9 mouse cellular contexts compared by ENCODE assay signal in the genomic region with DNA sequence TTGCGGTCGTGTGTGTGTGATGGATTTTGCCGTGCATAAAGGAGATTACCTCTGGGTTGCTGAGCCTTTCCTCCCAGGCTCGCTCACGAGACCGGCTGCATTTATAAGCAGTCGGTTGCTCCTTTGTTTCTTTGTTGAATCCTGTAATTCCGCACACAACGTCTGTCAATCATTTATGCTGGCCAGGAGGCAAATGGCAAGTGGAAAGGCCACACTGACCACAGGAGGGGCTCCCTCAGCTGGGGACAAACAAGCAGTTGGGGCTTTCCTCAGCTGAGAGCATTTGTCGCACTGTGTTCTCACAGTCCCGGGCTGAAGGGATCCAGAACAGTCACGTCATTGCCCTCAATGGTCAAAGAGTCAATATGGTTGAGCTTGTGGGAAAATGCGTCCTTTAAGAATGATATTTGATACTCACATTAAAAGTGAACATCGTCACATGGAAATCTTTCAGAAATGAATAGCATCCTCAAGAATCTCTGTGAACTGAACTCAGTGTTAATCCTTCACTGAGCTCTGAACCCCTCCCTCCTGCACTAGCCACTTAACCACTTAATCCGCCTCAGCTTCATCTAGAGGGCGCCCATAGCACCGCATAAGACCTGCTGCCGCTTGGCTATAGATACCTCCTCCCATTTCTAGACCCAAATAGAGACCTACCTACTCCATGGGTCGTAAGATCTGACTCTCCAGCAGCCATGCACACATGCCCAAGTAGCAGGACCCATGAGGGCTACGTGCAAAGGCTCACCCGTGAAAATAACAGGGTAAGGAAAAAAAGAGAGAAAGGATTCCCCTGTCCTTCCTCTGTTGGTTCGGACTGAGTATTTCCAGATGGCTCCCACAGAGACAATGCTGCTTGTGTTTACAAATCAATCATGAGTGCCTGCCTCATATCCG. TPM values are rescaled to one million over a fixed set of nuclear protein-coding genes. Genes with fewer than 3 reads are reported as not detected.
DNase-seq lines count a peak whose midpoint lies in the region; ATAC-seq and TF ChIP-seq lines count a peak whose summit lies in the region.
"Had no signal": no experiment of that assay in that cellular context is flagged by ENCODE, and none has a peak within 500 bp of the region (broad histone marks: within the 10 kb centered on the region; RNA-seq: fewer than 3 reads in every experiment).

No protein-coding gene starts in this region.

- H3K9ac ChIP-seq in liver, embryonic 11.5 days (ENCODE audit: low read depth, low read length), result no peak overlapping the region
- no peak overlapping the region for H3K9ac ChIP-seq in liver, postnatal 0 days (replicated peaks)
- peak overlapping the region; percentile 48 for H3K9ac ChIP-seq in forebrain, embryonic 12.5 days
- H3K9ac ChIP-seq in midbrain, embryonic 12.5 days (replicated peaks), result peak overlapping the region; percentile 52

- 70% methylated on average over 23 of the region's 23 CpGs for WGBS in liver, embryonic 11.5 days
- 75% methylated on average over 23 of the region's 23 CpGs for WGBS in liver, postnatal 0 days (ENCODE audit: insufficient replicate concordance)
- 5% methylated on average over 23 of the region's 23 CpGs for WGBS in forebrain, embryonic 12.5 days
- 8% methylated on average over 23 of the region's 23 CpGs for WGBS in midbrain, embryonic 12.5 days

- H3K4me3 ChIP-seq in liver, embryonic 11.5 days (ENCODE audit: low read depth, low read length), result no peak overlapping the region
- H3K4me3 ChIP-seq in liver, postnatal 0 days (ENCODE audit: low read depth, low read length), result no peak overlapping the region
- peak overlapping the region; percentile 27 for H3K4me3 ChIP-seq in forebrain, embryonic 12.5 days (replicated peaks)
- peak overlapping the region; percentile 19; the same call in 1 of the 2 replicates for H3K4me3 ChIP-seq in midbrain, embryonic 12.5 days

- H3K9me3 ChIP-seq in liver, embryonic 11.5 days (ENCODE audit: control insufficient read depth, low read length), result no peaks in the 10 kb centered on the region
- H3K9me3 ChIP-seq in liver, postnatal 0 days (ENCODE audit: low read length), result no peaks in the 10 kb centered on the region
- no peaks in the 10 kb centered on the region for H3K9me3 ChIP-seq in forebrain, embryonic 12.5 days
- H3K9me3 ChIP-seq in midbrain, embryonic 12.5 days, result no peaks in the 10 kb centered on the region

- DNase-seq in liver, embryonic 11.5 days (ENCODE audit: low spot score), result no peak
- no peak for DNase-seq in liver, postnatal 0 days
- no peak for DNase-seq in gastrocnemius, adult 8-10 months (ENCODE audit: low spot score in 2 of 2)
- no peak for DNase-seq in kidney, adult 8-10 months
- DNase-seq in ovary, adult 18-20 months (ENCODE audit: low spot score), result no peak
- DNase-seq: right cerebral cortex, adult 18-20 months had no signal

- TF ChIP-seq EP300 in liver, postnatal 0 days (IDR thresholded peaks at IDR 0.05; ENCODE audit: low read depth), result no peak

- ATAC-seq in liver, embryonic 11.5 days (replicated peaks; ENCODE audit: low FRiP score), result 0 out of 2 replicates have a peak, but pooled peaks have one; percentile 36
- ATAC-seq in liver, postnatal 0 days, result no peak
- peak; percentile 76 for ATAC-seq in forebrain, embryonic 12.5 days (ENCODE audit: low FRiP score)
- peak; percentile 73 for ATAC-seq in midbrain, embryonic 12.5 days (ENCODE audit: low FRiP score, low read depth)

- no peaks in the 10 kb centered on the region for H3K36me3 ChIP-seq in liver, embryonic 11.5 days (ENCODE audit: control insufficient read depth, insufficient read depth, low read length)
- no peaks in the 10 kb centered on the region for H3K36me3 ChIP-seq in liver, postnatal 0 days (replicated peaks; ENCODE audit: insufficient read depth, low read length)
- 0 out of 2 replicates have a peak, but pooled peaks cover 8% of the 10 kb centered on the region for H3K36me3 ChIP-seq in forebrain, embryonic 12.5 days (replicated peaks)
- H3K36me3 ChIP-seq in midbrain, embryonic 12.5 days, result 0 out of 2 replicates have a peak, but pooled peaks cover 7% of the 10 kb centered on the region

- H3K4me2 ChIP-seq in liver, embryonic 11.5 days, result no peak overlapping the region
- no peak overlapping the region for H3K4me2 ChIP-seq in liver, postnatal 0 days (ENCODE audit: low read depth, low read length)
- H3K4me2 ChIP-seq in forebrain, embryonic 12.5 days, result peak overlapping the region; percentile 48
- H3K4me2 ChIP-seq in midbrain, embryonic 12.5 days (replicated peaks), result peak overlapping the region; percentile 44
- H3K4me2 ChIP-seq: heart, embryonic 11.5 days had no signal

- TF ChIP-seq CTCF in liver, postnatal 0 days (IDR thresholded peaks at IDR 0.05; ENCODE audit: low read depth), result no peak

- no peaks in the 10 kb centered on the region for H3K4me1 ChIP-seq in liver, embryonic 11.5 days (replicated peaks; ENCODE audit: control insufficient read depth, insufficient read depth, low read length)
- 0 out of 2 replicates have a peak, but pooled peaks cover 1% of the 10 kb centered on the region for H3K4me1 ChIP-seq in liver, postnatal 0 days (ENCODE audit: insufficient read depth)
- H3K4me1 ChIP-seq in forebrain, embryonic 12.5 days, result peaks cover 77% of the 10 kb centered on the region
- peaks cover 70% of the 10 kb centered on the region for H3K4me1 ChIP-seq in midbrain, embryonic 12.5 days

- no peaks in the 10 kb centered on the region for H3K27me3 ChIP-seq in liver, embryonic 11.5 days (replicated peaks; ENCODE audit: control insufficient read depth, insufficient read depth, low read length)
- no peaks in the 10 kb centered on the region for H3K27me3 ChIP-seq in liver, postnatal 0 days (ENCODE audit: insufficient read depth, low read length)
- no peaks in the 10 kb centered on the region for H3K27me3 ChIP-seq in forebrain, embryonic 12.5 days
- H3K27me3 ChIP-seq in midbrain, embryonic 12.5 days, result no peaks in the 10 kb centered on the region

- H3K27ac ChIP-seq in liver, embryonic 11.5 days (ENCODE audit: low read depth, low read length), result no peak overlapping the region
- no peak overlapping the region for H3K27ac ChIP-seq in liver, postnatal 0 days (ENCODE audit: low read depth)
- peak overlapping the region; percentile 97 for H3K27ac ChIP-seq in forebrain, embryonic 12.5 days
- peak overlapping the region; percentile 98 for H3K27ac ChIP-seq in midbrain, embryonic 12.5 days (replicated peaks)

RNA-seq across cellular contexts. Expression of a gene that starts 32.2 kb away (rescaled TPM):
- 3.6 and 4.1 TPM in 2 replicates for polyA plus RNA-seq in liver, embryonic 11.5 days (2014; fragmentation: Nextera tagmentation; extraction: Ambion mirVana)
- 5.2 TPM in 2 replicates for polyA plus RNA-seq in liver, postnatal 0 days (2015; fragmentation: Nextera tagmentation; extraction: Ambion mirVana)
- polyA plus RNA-seq in forebrain, embryonic 12.5 days (2016; fragmentation: Nextera tagmentation; extraction: Ambion mirVana), result 49.5 and 49.6 TPM in 2 replicates
- polyA plus RNA-seq in midbrain, embryonic 12.5 days (2016; fragmentation: Nextera tagmentation; extraction: Ambion mirVana), result 60.3 and 69.7 TPM in 2 replicates
- 10 to 100 TPM; 17.6 to 26.0 (median 20.8) TPM for total RNA-seq in gastrocnemius, adult 8-10 months (2022)

Comparison
In these comparisons a context has a peak if more than half of its experiments do, and no peak if none do; other contexts are left out.
1. H3K27ac ChIP-seq: peak in forebrain, embryonic 12.5 days (single experiment) and midbrain, embryonic 12.5 days (single experiment); none in liver, embryonic 11.5 days (single experiment) and liver, postnatal 0 days (single experiment).
2. H3K4me2 ChIP-seq: peak in forebrain, embryonic 12.5 days (single experiment) and midbrain, embryonic 12.5 days (single experiment); none in liver, embryonic 11.5 days (single experiment) and liver, postnatal 0 days (single experiment).
3. H3K4me3 ChIP-seq: peak in forebrain, embryonic 12.5 days (single experiment) and midbrain, embryonic 12.5 days (single experiment); none in liver, embryonic 11.5 days (single experiment) and liver, postnatal 0 days (single experiment).
4. H3K9ac ChIP-seq: peak in forebrain, embryonic 12.5 days (single experiment) and midbrain, embryonic 12.5 days (single experiment); none in liver, embryonic 11.5 days (single experiment) and liver, postnatal 0 days (single experiment).